Mouse (Mus musculus) liver, postnatal 0 days (tissue): ENCODE measurements around the gene Apc2.
"Not testable (repeated sequence)": the region's sequence is repeated elsewhere in the genome, so short reads cannot be mapped to it uniquely, and the experiment has no call there.

Experiments
- CTCF ChIP-seq: sonication (generic); IDR thresholded peaks from 2 replicates; pipeline ENCODE4 v1.5.1; 2016; ENCODE audit warnings: antibody characterized with exemption, low read depth
- EP300 ChIP-seq: IDR thresholded peaks from 2 replicates; pipeline ENCODE4 v1.6.1; 2016; ENCODE audit warnings: antibody characterized with exemption, low read depth, mild to moderate bottlenecking

GRCm38 (mm10) chr10:80248437-80248836, 47.3 kb upstream of the Apc2 start:
- not testable (repeated sequence) for TF ChIP-seq CTCF, EP300
